1 mouse cellular context compared by ENCODE assay signal in the genomic region with DNA sequence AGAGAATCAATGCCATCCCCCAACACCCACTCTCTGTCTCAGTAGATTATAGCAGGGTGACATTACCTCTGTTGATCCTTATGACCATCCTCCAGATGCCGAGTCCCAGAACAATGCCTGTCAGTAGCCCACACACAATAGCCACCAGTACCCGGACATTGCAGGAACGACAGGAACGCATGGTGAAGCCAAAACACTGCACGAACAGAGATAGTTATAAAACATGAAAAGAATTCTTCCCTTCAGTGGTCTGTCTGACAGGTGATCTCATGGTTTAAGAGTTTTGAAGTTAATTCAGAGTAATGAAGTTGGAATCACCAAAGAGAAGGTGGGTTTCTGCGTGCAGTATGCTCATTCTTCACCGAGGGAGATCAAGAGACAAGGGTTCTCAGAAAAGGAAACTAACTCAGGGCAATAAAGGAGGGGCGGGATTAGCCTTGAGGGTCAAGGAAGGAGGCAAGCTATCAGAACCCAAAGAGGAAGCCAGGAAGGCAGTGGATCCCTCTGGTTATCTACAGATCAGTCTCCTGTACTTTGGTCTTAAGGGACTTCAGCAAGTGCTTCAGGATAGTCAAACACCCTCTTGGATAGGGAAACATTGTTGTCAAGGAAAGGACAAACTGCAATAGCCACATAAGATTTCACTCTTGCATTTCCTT.
A peak's percentile ranks its signal among the peaks of the same experiment; 100 is the strongest.
TF ChIP-seq lines count a peak whose summit lies in the region.

A gene (minus strand): TSS at position 375 of the 659 bp plus-strand sequence.

TF ChIP-seq in MEL, 35 proteins besides CTCF, POLR2A, EP300 and RAD21 (continued from another document):
- TF ChIP-seq HCFC1 (IDR thresholded peaks at IDR 0.05; ENCODE audit: low read depth, low read length) (0 out of 2 replicates have a peak, but pooled peaks have one; percentile 13), ELF1 (IDR thresholded peaks at IDR 0.05; ENCODE audit: low read depth, low read length) (peak; percentile 30; the same call in 1 of the 2 replicates), MYC (IDR thresholded peaks at IDR 0.05; ENCODE audit: low read depth, low read length) (no peak; the same call in 1 of the 2 replicates), SIN3A (IDR thresholded peaks at IDR 0.05; ENCODE audit: low read length) (0 out of 2 replicates have a peak, but pooled peaks have one; percentile 2), MAX (IDR thresholded peaks at IDR 0.05; ENCODE audit: low read length) (peak; percentile 25; the same call in 1 of the 2 replicates), JUND (IDR thresholded peaks at IDR 0.05; ENCODE audit: low read depth, low read length) (no peak)
